In genomic region chr16:56579536-56579935, GRCm38 (mm10) we compare ENCODE assay signal across 18 mouse cellular contexts.
DNase-seq lines count a peak whose midpoint lies in the region; ATAC-seq lines count a peak whose summit lies in the region.
"Had no signal": no experiment of that assay in that cellular context is flagged by ENCODE, and none has a peak within 500 bp of the region (broad histone marks: within the 10 kb centered on the region; RNA-seq: fewer than 3 reads in every experiment).

No protein-coding gene starts in this region.

- no peaks in the 10 kb centered on the region for H3K27me3 ChIP-seq in embryonic facial prominence, embryonic 14.5 days (replicated peaks; ENCODE audit: control insufficient read depth, insufficient read depth, low read length)
- H3K27me3 ChIP-seq in embryonic facial prominence, embryonic 10.5 days (replicated peaks; ENCODE audit: low read depth, poor library complexity, severe bottlenecking): no peaks in the 10 kb centered on the region
- H3K27me3 ChIP-seq: forebrain, embryonic 15.5 days; hindbrain, embryonic 15.5 days; midbrain, embryonic 12.5 days; neural tube, embryonic 13.5 days had no signal

- no peak overlapping the region for H3K4me3 ChIP-seq in embryonic facial prominence, embryonic 14.5 days (ENCODE audit: low read depth, low read length)
- H3K4me3 ChIP-seq in embryonic facial prominence, embryonic 10.5 days: no peak overlapping the region
- H3K4me3 ChIP-seq: forebrain, embryonic 15.5 days; hindbrain, embryonic 15.5 days; midbrain, embryonic 12.5 days; neural tube, embryonic 13.5 days had no signal

- H3K36me3 ChIP-seq in embryonic facial prominence, embryonic 14.5 days (ENCODE audit: control insufficient read depth, insufficient read depth, low read length): no peaks in the 10 kb centered on the region
- H3K36me3 ChIP-seq in embryonic facial prominence, embryonic 10.5 days (replicated peaks): no peaks in the 10 kb centered on the region
- H3K36me3 ChIP-seq: forebrain, embryonic 15.5 days; G1E; hindbrain, embryonic 15.5 days; midbrain, embryonic 12.5 days; neural tube, embryonic 13.5 days had no signal

- no peaks in the 10 kb centered on the region for H3K9me3 ChIP-seq in embryonic facial prominence, embryonic 14.5 days (ENCODE audit: control insufficient read depth, low read length)
- no peaks in the 10 kb centered on the region for H3K9me3 ChIP-seq in embryonic facial prominence, embryonic 10.5 days
- H3K9me3 ChIP-seq: forebrain, embryonic 15.5 days; G1E; hindbrain, embryonic 15.5 days; midbrain, embryonic 12.5 days; neural tube, embryonic 13.5 days had no signal

- H3K9ac ChIP-seq in embryonic facial prominence, embryonic 14.5 days (ENCODE audit: low read depth, low read length): no peak overlapping the region
- H3K9ac ChIP-seq: forebrain, embryonic 15.5 days; hindbrain, embryonic 15.5 days; midbrain, embryonic 12.5 days; neural tube, embryonic 13.5 days had no signal

- peak; percentile 56 for DNase-seq in embryonic facial prominence, embryonic 14.5 days (ENCODE audit: low spot score)
- DNase-seq in embryonic facial prominence, embryonic 10.5 days (ENCODE audit: low spot score): no peak
- DNase-seq in lung, postnatal 10 days: peak; percentile 4
- no peak for DNase-seq in lung, postnatal 25 days (ENCODE audit: low spot score)
- peak; percentile 65 for DNase-seq in gastrocnemius, postnatal 25 days
- peak; percentile 29 for DNase-seq in heart, postnatal 4 days
- DNase-seq in layer of hippocampus, postnatal 25 days (ENCODE audit: extremely low spot score in 1 of 2, low spot score in 1 of 2): no peak
- DNase-seq in retina, postnatal 1 day: no peak
- DNase-seq: cerebellum, postnatal 10 days; embryo, embryonic 11 days; kidney, postnatal 25 days had no signal

- no peak overlapping the region for H3K27ac ChIP-seq in embryonic facial prominence, embryonic 14.5 days (replicated peaks; ENCODE audit: low read depth, low read length)
- no peak overlapping the region for H3K27ac ChIP-seq in embryonic facial prominence, embryonic 10.5 days (replicated peaks)
- H3K27ac ChIP-seq: forebrain, embryonic 15.5 days; hindbrain, embryonic 15.5 days; midbrain, embryonic 12.5 days; neural tube, embryonic 13.5 days had no signal

- 59% methylated on average over 1 of the region's 1 CpGs for WGBS in embryonic facial prominence, embryonic 14.5 days
- WGBS in embryonic facial prominence, embryonic 10.5 days: 81% methylated on average over 1 of the region's 1 CpGs

- H3K4me1 ChIP-seq in embryonic facial prominence, embryonic 14.5 days (ENCODE audit: control insufficient read depth, insufficient read depth, low read length): no peaks in the 10 kb centered on the region
- no peaks in the 10 kb centered on the region for H3K4me1 ChIP-seq in embryonic facial prominence, embryonic 10.5 days
- H3K4me1 ChIP-seq: forebrain, embryonic 15.5 days; hindbrain, embryonic 15.5 days; midbrain, embryonic 12.5 days; neural tube, embryonic 13.5 days had no signal

- H3K4me2 ChIP-seq in embryonic facial prominence, embryonic 14.5 days (ENCODE audit: low read depth, low read length): no peak overlapping the region
- H3K4me2 ChIP-seq: forebrain, embryonic 15.5 days; hindbrain, embryonic 15.5 days; midbrain, embryonic 12.5 days; neural tube, embryonic 13.5 days had no signal

- no peak for ATAC-seq in embryonic facial prominence, embryonic 14.5 days (ENCODE audit: low read depth)
- ATAC-seq: CD4-positive, CD25-positive, alpha-beta regulatory T cell, adult 4 months; forebrain, embryonic 15.5 days; intestine, postnatal 0 days had no signal

Comparison
In these comparisons a context has a peak if more than half of its experiments do, and no peak if none do; other contexts are left out.
1. DNase-seq: peak in embryonic facial prominence, embryonic 14.5 days (single experiment), lung, postnatal 10 days (single experiment), gastrocnemius, postnatal 25 days (single experiment) and heart, postnatal 4 days (single experiment); none in embryonic facial prominence, embryonic 10.5 days (single experiment), lung, postnatal 25 days (single experiment), layer of hippocampus, postnatal 25 days (0 of 2) and retina, postnatal 1 day (single experiment).